ENCODE assay signal across 21 mouse cellular contexts in the genomic region with DNA sequence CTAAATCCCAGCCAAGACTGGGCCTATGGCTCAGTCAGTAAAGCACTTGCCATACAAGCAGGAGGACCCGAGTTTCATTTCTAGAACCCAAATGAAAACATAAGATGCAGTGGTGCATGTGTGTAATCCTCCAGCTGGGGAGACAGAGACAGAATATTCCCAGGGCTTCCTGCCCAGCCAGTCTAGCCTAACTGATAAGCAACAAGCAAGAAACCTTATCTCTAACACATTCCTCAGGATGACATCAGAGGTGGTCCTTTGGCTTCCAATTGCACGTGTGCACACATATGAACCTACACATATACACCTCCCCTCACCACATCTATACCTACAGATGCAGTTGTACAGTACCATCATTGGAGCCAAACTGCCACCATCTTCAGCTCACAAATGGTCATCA. TPM values are rescaled to one million over a fixed set of nuclear protein-coding genes. Genes with fewer than 3 reads are reported as not detected.
"Had no signal": no experiment of that assay in that cellular context is flagged by ENCODE, and none has a peak within 500 bp of the region (broad histone marks: within the 10 kb centered on the region; RNA-seq: fewer than 3 reads in every experiment).

No protein-coding gene starts in this region.

- H3K9ac ChIP-seq: lung, embryonic 14.5 days; midbrain, embryonic 12.5 days; midbrain, embryonic 15.5 days; neural tube, embryonic 13.5 days; stomach, embryonic 15.5 days had no signal

- H3K9me3 ChIP-seq: midbrain, embryonic 12.5 days; midbrain, embryonic 15.5 days; neural tube, embryonic 13.5 days; stomach, embryonic 15.5 days had no signal

- H3K27ac ChIP-seq: macrophage; midbrain, embryonic 12.5 days; midbrain, embryonic 15.5 days; neural tube, embryonic 13.5 days; stomach, embryonic 15.5 days had no signal

- H3K27me3 ChIP-seq: midbrain, embryonic 15.5 days; stomach, embryonic 15.5 days had no signal

- H3K4me3 ChIP-seq: midbrain, embryonic 12.5 days; midbrain, embryonic 15.5 days; myocyte; neural tube, embryonic 13.5 days; stomach, embryonic 15.5 days had no signal

- ATAC-seq: intestine, embryonic 16.5 days; lung, postnatal 0 days; midbrain, embryonic 15.5 days had no signal

- DNase-seq: kidney, adult 18-20 months; kidney, adult 9 months; kidney, postnatal 14 days; kidney, postnatal 4 days; lung, embryonic 14.5 days; retina, postnatal 1 day; right cerebral cortex, postnatal 25 days; spleen, adult 18-20 months; thymus, adult 2 months; thymus, postnatal 14 days; thymus, postnatal 4 days had no signal

- H3K4me2 ChIP-seq: lung, embryonic 14.5 days; midbrain, embryonic 12.5 days; midbrain, embryonic 15.5 days; neural tube, embryonic 13.5 days; stomach, embryonic 15.5 days had no signal

RNA-seq across cellular contexts. Expression of a gene that starts 35.7 kb away (rescaled TPM):
- total RNA-seq: megakaryocyte-erythroid progenitor cell, adult 5-6 weeks; neutrophil, adult 5-6 weeks had no signal
- polyA plus RNA-seq: macrophage had no signal
